Mouse (Mus musculus) embryonic facial prominence, embryonic 14.5 days (tissue): ENCODE measurements around the gene Emc3. TPM values are rescaled to one million over a fixed set of nuclear protein-coding genes. Genes with fewer than 3 reads are reported as not detected.

Experiments
- ATAC-seq: fragments of 200-750 bp; cut with Nextera tagmentation; 2 replicates; pipeline ENCODE4 v1.8.0; 2017; ENCODE audit warnings: low read depth, moderate number of reproducible peaks, moderate TSS enrichment
- DNase-seq: peaks from one replicate; pipeline ENCODE4 v3.0.0-alpha.2; 2015; ENCODE audit warnings: low spot score
- H3K27ac ChIP-seq: fragments of 300-500 bp; sonication (generic); replicated peaks from 2 replicates; pipeline ENCODE4 v1.5.1; 2014; ENCODE audit warnings: low read depth, mild to moderate bottlenecking, low read length, moderate library complexity
- H3K27me3 ChIP-seq: fragments of 300-500 bp; sonication (generic); replicated peaks from 2 replicates; pipeline ENCODE4 v1.6.1; 2014; ENCODE audit warnings: low read length; ENCODE audit not compliant: control insufficient read depth, insufficient read depth
- H3K36me3 ChIP-seq: fragments of 300-500 bp; sonication (generic); 2 replicates; pipeline ENCODE4 v1.6.1; 2014; ENCODE audit warnings: low read length, mixed read lengths; ENCODE audit not compliant: control insufficient read depth, insufficient read depth
- H3K4me1 ChIP-seq: fragments of 300-500 bp; sonication (generic); 2 replicates; pipeline ENCODE4 v1.6.1; 2014; ENCODE audit warnings: antibody characterized with exemption, low read length; ENCODE audit not compliant: control insufficient read depth, insufficient read depth
- H3K4me2 ChIP-seq: fragments of 300-500 bp; sonication (generic); 2 replicates; pipeline ENCODE4 v1.6.1; 2014; ENCODE audit warnings: low read depth, mild to moderate bottlenecking, low read length, moderate library complexity, mixed read lengths
- H3K4me3 ChIP-seq: fragments of 300-500 bp; sonication (generic); 2 replicates; pipeline ENCODE4 v1.5.1; 2014; ENCODE audit warnings: low read depth, mild to moderate bottlenecking, low read length
- H3K9ac ChIP-seq: fragments of 300-500 bp; sonication (generic); 2 replicates; pipeline ENCODE4 v1.6.1; 2014; ENCODE audit warnings: low read depth, mild to moderate bottlenecking, low read length, moderate library complexity, mixed read lengths
- H3K9me3 ChIP-seq: fragments of 300-500 bp; sonication (generic); 2 replicates; pipeline ENCODE4 v1.6.1; 2016; ENCODE audit warnings: low read length; ENCODE audit not compliant: control insufficient read depth
- WGBS: fragments of 180-500 bp; shearing (Covaris S2); extraction: QIAGEN DNeasy Blood & Tissue Kit; methylation state at CpG from one replicate; pipeline ENCODE4 v1.1.7; 2014; 5-methylcytosine and 5-hydroxymethylcytosine counted together
- polyA plus RNA-seq: library from polyadenylated mRNA; unstranded; fragments of >200 nt; fragmentation: Nextera tagmentation; extraction: Ambion mirVana; gene quantifications from 2 replicates; pipeline ENCODE4 v1.2.1, GENCODE M21; 2014

Emc3 gene
- polyA plus RNA-seq, 1 experiment from 2014 or later = 96.7 TPM

- H3K9me3 ChIP-seq = no peaks in the 10 kb centered on the region
- no peaks in the 10 kb centered on the region for H3K4me1 ChIP-seq
- H3K4me3 ChIP-seq = no peak overlapping the region
- 0 out of 2 replicates have a peak, but pooled peaks cover 5% of the 10 kb centered on the region for H3K27me3 ChIP-seq
- H3K9ac ChIP-seq = no peak overlapping the region
- ATAC-seq = no peak
- H3K4me2 ChIP-seq = no peak overlapping the region
- H3K27ac ChIP-seq = no peak overlapping the region
- no peak for DNase-seq
- H3K36me3 ChIP-seq = no peaks in the 10 kb centered on the region
These were observed 24.3 kb downstream of the Emc3 start for GRCm38 (mm10) chr6:113507130-113507529.

DNA sequence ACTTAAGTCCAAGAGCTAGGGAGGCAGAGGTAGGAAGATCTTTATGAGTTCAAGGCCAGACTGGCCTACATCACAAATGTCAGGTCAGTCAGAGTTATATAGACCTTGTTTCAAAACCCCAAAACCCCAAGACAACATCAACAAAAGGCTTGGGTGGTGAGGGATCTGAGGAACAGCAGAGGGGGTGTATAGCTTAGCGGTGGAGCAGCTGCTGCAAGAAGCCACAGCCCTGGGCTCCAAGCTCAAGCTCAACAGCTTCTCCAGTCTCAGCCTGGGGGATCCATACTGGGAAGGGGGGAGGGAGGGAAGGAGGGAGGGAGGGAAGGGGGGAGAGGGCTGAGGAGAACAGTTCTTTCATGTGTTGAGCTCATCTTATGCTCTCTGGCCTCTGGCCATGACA, 25.8 kb downstream of the Emc3 start:
- 47% methylated on average over 1 of the region's 1 CpGs for WGBS
- H3K4me2 ChIP-seq = no peak overlapping the region

DNA sequence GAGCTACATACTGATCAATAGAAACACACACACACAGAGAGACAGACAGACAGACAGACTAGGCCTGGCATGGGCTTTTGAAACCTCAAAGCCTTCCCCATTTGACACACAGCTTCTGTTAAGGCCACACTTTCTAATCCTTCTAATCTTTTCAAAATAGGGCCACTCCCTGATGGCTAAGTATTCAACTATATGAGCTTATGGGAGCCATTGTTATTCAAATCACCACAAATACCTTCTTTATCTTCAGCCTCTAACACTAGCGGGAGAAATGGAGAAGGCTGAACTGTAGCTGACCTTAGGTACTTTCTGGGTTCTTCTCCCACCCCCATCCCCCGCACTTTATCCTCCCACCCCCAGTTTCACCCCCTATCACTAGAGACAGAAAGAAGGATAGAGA, 28.7 kb downstream of the Emc3 start:
- H3K27ac ChIP-seq = no peak overlapping the region
- no peak overlapping the region for H3K4me2 ChIP-seq
- no peaks in the 10 kb centered on the region for H3K36me3 ChIP-seq
- no peak for ATAC-seq
- no peak overlapping the region for H3K4me3 ChIP-seq
- DNase-seq = no peak
- no peaks in the 10 kb centered on the region for H3K4me1 ChIP-seq
- H3K9me3 ChIP-seq = no peaks in the 10 kb centered on the region
- 83% methylated on average over 2 of the region's 2 CpGs for WGBS
- peaks cover 15% of the 10 kb centered on the region for H3K27me3 ChIP-seq
- H3K9ac ChIP-seq = no peak overlapping the region

More for the DNA sequence above, 25.8 kb downstream of the Emc3 start:
- Histone ChIP-seq H3K27ac (no peak overlapping the region), H3K36me3 (no peaks in the 10 kb centered on the region), H3K27me3 (peaks cover 15% of the 10 kb centered on the region), H3K4me1 (no peaks in the 10 kb centered on the region), H3K4me3 (no peak overlapping the region), H3K9me3 (no peaks in the 10 kb centered on the region), H3K9ac (no peak overlapping the region)
- ATAC-seq (no peak), DNase-seq (no peak)

DNA sequence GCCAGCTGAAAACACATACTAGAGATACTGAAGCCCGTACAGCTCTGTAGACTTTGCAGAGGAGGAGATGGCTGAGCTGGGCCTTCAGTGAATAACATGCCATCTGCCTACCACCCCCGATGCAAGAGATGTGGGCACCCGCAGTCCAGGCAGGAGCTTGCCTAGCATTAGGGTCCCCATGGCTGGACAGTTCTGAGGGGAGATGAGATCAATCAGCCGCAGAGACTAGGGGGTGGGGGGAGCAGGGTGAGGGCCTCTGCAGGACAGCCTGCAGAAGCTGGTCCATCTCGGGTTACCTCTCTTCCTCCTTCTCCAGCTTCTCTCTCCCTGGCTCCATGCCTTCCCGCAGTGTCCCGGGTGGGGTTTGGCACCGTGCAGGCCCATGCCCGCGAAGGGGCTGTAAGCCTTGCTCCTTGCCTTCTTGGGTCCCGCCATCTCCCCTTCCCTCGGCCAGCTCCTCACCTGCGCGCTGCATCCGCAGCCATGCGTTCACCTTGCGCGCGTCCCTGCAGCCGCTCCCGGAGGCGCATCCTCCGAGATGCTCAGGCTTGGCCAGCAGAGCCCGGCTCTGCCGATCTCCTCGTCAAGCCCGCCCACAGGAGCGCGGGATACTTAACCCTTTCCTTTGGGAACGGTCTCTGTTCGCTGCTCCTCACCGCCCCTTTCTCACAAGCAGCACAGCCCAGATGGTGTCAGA, 29.9 kb downstream of the Emc3 start, which contains the start of gene Prrt3:
Gene Prrt3, minus strand, starts transcription at position 544 of the 697 bp plus-strand sequence.
- H3K36me3 ChIP-seq = no peaks in the 10 kb centered on the region
- no peaks in the 10 kb centered on the region for H3K9me3 ChIP-seq
- peaks cover 15% of the 10 kb centered on the region for H3K27me3 ChIP-seq
- H3K4me2 ChIP-seq = peak within 1 kb of the TSS; percentile 66
- H3K27ac ChIP-seq = no peak within 1 kb of the TSS
- WGBS = 5% methylated on average over 22 of the region's 32 CpGs
- H3K4me3 ChIP-seq = peak within 1 kb of the TSS; percentile 46
- H3K9ac ChIP-seq = peak within 1 kb of the TSS; percentile 67
- DNase-seq = peak; percentile 66
- no peaks in the 10 kb centered on the region for H3K4me1 ChIP-seq
- ATAC-seq = peak; percentile 81

GRCm38 (mm10) chr6:113499346-113499745, 32.1 kb downstream of the Emc3 start:
- Histone ChIP-seq H3K27ac (no peak overlapping the region), H3K4me2 (no peak overlapping the region), H3K36me3 (no peaks in the 10 kb centered on the region), H3K9ac (no peak overlapping the region), H3K27me3 (peaks cover 27% of the 10 kb centered on the region), H3K4me3 (no peak overlapping the region), H3K9me3 (no peaks in the 10 kb centered on the region), H3K4me1 (peaks cover 3% of the 10 kb centered on the region; the same call in 1 of the 2 replicates)
- 70% methylated on average over 6 of the region's 6 CpGs for WGBS
- no peak for DNase-seq
- no peak for ATAC-seq

- Histone ChIP-seq H3K4me2 (peak overlapping the region; percentile 74), H3K9ac (peak overlapping the region; percentile 51), H3K4me3 (peak overlapping the region; percentile 47), H3K36me3 (no peaks in the 10 kb centered on the region), H3K9me3 (no peaks in the 10 kb centered on the region), H3K27ac (no peak overlapping the region), H3K27me3 (peaks cover 12% of the 10 kb centered on the region), H3K4me1 (peaks cover 3% of the 10 kb centered on the region; the same call in 1 of the 2 replicates)
- WGBS = 51% methylated on average over 20 of the region's 28 CpGs
- DNase-seq (no peak), ATAC-seq (no peak)
These were observed 36.3 kb downstream of the Emc3 start for GRCm38 (mm10) chr6:113495071-113495675.

GRCm38 (mm10) chr6:113494258-113494788, 37.1 kb downstream of the Emc3 start:
- WGBS = under 1% methylated on average over 33 of the region's 54 CpGs
- peak overlapping the region; percentile 47 for H3K4me3 ChIP-seq
- H3K9ac ChIP-seq = peak overlapping the region; percentile 51
- H3K4me2 ChIP-seq = peak overlapping the region; percentile 74
- H3K4me1 ChIP-seq = peaks cover 3% of the 10 kb centered on the region; the same call in 1 of the 2 replicates
- H3K36me3 ChIP-seq = 0 out of 2 replicates have a peak, but pooled peaks cover 5% of the 10 kb centered on the region
- peak; percentile 86 for DNase-seq
- peaks cover 12% of the 10 kb centered on the region for H3K27me3 ChIP-seq
- peak; percentile 86 for ATAC-seq
- H3K9me3 ChIP-seq = no peaks in the 10 kb centered on the region
- H3K27ac ChIP-seq = 0 out of 2 replicates have a peak overlapping the region, but pooled peaks have one; percentile 4

DNA sequence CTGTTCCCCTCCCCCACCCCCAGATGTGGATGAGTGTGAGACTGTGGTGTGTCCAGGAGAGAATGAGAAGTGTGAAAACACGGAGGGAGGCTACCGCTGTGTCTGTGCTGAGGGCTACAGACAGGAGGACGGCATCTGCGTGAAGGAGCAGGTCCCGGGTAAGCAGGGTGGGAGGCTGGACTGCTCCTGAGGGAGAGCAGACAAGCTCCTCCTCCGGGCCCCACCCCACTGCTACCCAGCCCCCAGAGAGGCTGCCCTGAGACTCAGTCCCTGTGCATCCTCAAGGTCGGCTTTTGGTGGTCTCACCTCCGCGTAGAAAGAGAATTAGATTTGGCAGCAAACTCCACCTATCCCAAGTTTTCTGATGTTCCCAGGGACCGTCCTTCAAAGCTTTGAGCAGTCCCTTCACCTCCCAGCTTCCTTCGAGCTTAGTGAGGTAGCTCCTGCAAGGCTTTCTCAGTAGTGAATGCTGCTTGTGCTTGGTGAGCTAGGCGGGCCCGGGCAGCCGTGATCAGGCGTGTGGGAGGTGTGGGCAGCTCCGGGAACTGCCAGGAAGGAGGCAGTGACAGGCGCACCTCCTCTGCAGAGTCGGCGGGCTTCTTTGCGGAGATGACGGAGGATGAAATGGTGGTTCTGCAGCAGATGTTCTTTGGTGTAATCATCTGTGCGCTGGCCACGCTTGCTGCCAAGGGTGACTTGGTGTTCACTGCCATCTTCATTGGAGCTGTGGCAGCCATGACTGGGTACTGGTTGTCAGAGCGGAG, 39.2 kb downstream of the Emc3 start:
- Histone ChIP-seq H3K4me3 (no peak overlapping the region), H3K4me1 (peaks cover 5% of the 10 kb centered on the region), H3K27ac (no peak overlapping the region), H3K4me2 (no peak overlapping the region), H3K27me3 (peaks cover 12% of the 10 kb centered on the region), H3K9me3 (no peaks in the 10 kb centered on the region), H3K9ac (no peak overlapping the region), H3K36me3 (0 out of 2 replicates have a peak, but pooled peaks cover 5% of the 10 kb centered on the region)
- WGBS = 78% methylated on average over 23 of the region's 24 CpGs
- DNase-seq = no peak
- no peak for ATAC-seq
